Mouse (Mus musculus): Measurements from ENCODE around the gene Prg4.

Prg4 gene

GRCm38 (mm10) chr1:150407285-150407684 lies 58.7 kb downstream of the Prg4 start:
- DNase-seq (ENCODE audit: low read depth, low spot score): no peak

DNA sequence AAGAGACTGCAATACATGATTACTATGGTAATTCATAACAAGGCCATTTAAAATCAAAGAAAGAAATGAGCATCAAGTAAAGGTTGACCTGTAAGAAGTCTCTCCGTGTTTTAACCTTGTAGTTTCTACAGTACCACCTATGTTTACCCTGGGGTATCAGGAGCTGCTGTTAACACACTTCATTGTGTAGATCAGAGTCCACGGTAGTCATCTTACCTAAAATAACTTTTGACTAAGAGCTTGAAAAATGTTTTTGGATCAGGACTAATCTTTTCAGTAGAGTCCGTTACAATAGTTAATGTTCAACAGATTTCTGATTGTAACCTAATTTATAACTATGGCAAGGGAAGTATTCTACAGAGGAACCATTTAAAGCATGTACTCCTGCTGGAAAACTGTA lies 61.4 kb downstream of the Prg4 start:
- no peak for DNase-seq (ENCODE audit: low read depth, low spot score)

DNA sequence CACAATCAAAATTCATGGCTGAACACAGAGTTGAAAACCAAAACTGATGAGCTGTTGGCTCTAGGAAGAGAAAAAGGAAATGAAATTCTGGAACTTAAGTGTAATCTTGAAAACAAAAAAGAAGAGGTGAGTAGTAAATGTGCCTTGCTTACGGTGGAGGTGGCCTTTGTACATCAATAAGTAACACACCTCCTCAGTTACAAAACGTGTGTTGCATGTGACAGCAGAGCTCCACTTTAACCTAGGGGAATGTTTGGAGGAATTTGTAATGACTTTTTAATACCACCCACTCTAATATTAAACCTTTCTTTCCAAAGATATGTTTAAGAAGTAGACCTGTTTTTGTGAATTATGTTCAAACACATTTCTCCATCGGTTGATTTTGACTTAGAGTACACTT lies 62.1 kb downstream of the Prg4 start:
- no peak for DNase-seq (ENCODE audit: low read depth, low spot score)
